Mouse (Mus musculus): ENCODE results near the gene Tsga10ip.
"Not testable (repeated sequence)": the region's sequence is repeated elsewhere in the genome, so short reads cannot be mapped to it uniquely, and the experiment has no call there.

The Tsga10ip gene

DNA sequence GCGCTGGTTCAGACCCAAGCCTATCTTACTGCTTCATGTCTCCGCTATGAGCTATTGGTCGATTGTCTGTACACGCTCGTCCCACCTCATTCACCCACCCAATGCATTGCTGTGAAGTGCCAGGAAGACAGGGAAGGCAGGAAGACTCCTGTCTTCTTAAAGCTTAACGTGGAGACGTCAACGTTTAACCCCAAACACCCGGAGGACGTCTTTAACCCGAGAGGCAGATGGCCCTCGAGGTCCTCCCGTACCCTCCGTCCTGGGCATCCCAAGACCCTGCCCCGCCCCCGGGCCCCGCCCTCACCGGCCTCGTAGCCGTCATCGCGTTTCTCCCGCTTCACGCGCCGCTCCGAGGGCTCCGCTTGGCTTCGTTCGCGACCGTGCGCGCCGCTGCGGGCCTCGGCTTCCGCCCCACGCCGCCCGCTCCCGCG, 14.3 kb downstream of the Tsga10ip start:
- DNase-seq: no peak

DNA sequence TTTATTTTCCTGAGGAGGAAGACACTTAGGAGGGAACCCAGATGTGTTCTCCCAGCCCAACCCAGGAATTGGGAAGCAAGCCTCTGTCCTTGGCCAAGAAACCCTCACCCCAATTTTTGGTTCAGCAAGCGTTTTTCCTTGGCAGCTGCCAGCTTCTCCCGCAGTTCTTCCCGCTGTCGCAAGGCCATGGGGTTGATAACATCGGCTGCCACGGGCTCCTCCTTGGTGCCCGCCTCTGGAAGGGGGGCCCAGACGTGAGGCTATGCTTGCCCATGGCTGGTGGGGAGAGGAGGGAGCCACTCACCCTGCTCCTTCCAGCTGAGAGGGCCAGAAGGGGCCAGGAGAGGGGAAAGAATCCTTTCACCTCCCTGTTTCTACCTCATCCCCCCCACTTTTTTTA, 17.6 kb downstream of the Tsga10ip start:
- no peak for DNase-seq

DNA sequence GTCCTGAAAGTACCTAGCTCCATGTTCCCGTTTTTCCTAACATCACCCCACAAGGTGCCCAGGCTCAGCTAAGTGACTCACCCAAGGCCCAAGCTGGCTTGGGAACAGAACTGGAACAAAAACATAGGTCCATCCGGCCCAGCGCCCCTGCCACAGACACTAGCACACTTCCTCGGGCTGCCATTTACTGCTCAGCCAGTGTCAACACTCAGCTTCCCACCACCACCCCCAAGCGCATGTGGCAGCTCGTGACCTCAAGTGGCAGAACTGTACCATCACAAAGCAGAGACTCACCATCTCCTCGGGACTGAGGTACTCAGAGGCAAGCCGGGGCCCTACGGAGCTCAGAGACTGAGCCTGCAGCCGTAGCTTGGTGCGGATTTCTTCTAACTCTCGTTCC, 19.0 kb downstream of the Tsga10ip start:
- DNase-seq: no peak

DNA sequence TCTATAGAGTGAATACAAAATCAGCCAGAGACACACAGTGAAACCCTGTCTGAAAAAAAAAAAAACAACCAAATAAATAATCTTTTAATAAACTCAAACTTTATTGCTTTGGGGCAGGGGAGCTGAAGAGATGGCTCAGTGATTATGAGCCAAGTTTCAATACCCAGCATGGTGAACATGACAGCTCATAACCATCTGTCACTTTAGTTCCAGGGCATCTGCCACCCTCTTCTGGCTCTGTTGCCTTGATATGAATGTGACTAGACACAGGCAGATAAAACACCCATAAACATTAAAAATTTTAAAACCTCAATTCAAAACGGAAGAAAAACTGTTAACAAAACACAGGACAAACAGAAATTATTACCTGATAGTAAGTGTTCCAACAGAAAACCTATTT, 24.9 kb downstream of the Tsga10ip start:
- DNase-seq: no peak

- DNase-seq: no peak
These were observed 27.6 kb downstream of the Tsga10ip start for GRCm38 (mm10) chr19:5374748-5375147.

GRCm38 (mm10) chr19:5374177-5374576, 28.1 kb downstream of the Tsga10ip start:
- DNase-seq: no peak

DNA sequence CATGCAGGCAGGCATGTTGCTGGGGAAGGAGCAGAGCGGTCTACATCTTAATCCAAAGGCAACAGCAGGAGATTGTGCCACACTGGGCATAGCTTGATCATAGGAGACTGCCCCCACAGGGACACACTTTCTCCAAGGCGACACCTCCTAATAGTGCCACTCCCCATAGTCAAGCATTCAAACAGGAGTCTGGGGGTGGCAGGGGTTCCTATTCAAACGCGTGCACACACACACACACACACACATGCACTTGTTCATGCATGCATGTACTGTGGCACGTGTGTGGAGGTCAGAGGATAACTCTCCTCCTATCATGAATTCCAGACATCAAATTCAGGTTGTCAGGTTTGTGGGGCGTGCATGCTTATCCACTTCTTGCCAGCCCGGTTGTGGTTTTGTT, 29.6 kb downstream of the Tsga10ip start:
- DNase-seq: no peak

GRCm38 (mm10) chr19:5370932-5371331, 31.4 kb downstream of the Tsga10ip start:
- DNase-seq: no peak

- no peak for DNase-seq
These were observed 34.9 kb downstream of the Tsga10ip start for GRCm38 (mm10) chr19:5367455-5367854.

- no peak for DNase-seq
These were observed 35.3 kb downstream of the Tsga10ip start, which contains the start of gene Banf1 for GRCm38 (mm10) chr19:5367053-5367359. Banf1 (minus strand) TSS chr19:5367168.

DNA sequence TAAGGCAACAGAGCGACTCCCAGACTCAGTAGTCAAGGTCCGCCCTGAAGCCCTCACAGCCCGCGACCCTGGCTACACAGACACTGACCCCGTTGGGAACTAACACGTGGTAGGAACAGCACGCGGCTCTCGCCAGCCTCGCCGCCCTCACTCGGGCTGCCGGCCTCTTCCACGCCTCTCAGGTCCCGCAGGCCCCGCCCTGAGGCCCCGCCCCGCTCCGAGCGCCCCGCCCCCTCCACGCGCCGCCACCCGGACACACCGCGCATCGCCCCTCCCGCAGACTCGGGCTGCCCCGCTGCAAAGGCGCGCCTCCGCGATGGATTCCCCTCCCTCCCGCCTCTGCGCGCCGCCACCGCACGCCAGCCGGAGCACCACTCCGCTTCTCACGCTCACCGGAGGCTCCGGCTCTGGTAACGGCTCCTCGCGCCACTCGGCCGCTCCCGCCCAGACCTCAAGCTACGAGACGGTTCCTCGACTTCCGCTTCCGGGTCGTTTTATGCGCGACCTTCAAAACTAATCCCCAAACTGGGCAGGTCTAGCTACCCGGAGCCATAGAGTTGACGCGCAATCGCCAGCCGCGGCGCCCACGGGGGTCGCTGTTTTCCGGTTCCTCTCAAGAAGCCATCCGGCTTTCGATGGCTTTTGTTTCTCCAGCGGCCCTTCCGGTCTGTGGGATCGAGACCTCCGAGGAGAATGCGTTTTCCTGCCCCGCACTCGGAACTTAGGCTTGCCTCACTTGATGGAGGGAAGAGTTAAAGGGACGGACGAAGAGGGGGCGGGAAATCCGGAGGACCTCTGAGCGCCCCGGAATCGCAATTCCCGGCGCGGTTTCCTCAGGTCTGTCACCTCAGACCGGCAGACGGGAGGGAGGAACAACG, 35.9 kb downstream of the Tsga10ip start, which contains the start of gene Eif1ad:
TSS of gene Eif1ad (plus strand) at position 567 of the 878 bp plus-strand sequence.
- DNase-seq: peak; percentile 97

GRCm38 (mm10) chr19:5365751-5366150, 36.6 kb downstream of the Tsga10ip start:
- peak; percentile 42 for DNase-seq

DNA sequence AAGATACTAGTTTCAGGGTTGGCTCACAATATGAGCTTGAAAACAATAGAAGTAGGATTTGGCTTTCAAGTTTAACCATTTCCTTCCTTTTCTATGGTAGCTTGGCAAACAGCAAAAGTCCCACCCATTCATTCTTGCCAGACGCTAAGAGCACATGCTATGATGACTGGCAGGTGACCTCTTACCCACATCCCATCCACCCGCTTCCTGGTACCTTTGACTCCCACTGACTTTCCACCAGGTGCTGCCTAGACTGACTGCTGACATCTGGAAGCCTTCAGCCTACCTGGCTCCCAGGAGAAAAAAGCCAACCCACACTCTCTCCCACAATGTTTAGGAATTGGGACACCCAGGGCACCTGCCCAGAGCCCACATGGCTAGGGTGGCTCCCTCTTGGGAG, 38.2 kb downstream of the Tsga10ip start:
- DNase-seq: no peak

DNA sequence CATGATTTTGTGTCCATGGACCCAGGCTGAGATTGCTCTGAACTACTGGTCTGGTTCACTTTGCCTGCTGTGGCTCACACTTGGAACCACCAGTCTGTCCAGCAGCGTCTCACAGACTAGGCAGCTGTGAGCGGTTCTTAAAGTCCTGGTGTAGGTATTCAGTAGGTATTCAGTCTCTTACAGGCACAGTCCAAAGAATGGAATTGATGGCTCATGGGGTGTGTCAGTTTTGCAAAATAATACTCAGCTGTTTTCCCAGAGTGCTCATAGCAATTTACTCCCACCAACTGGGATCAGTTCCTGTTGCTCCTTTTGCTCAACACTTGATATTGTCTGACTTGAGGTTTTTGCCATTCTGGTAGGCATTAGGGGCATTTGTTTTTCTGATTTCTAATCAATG, 40.1 kb downstream of the Tsga10ip start:
- no peak for DNase-seq

DNA sequence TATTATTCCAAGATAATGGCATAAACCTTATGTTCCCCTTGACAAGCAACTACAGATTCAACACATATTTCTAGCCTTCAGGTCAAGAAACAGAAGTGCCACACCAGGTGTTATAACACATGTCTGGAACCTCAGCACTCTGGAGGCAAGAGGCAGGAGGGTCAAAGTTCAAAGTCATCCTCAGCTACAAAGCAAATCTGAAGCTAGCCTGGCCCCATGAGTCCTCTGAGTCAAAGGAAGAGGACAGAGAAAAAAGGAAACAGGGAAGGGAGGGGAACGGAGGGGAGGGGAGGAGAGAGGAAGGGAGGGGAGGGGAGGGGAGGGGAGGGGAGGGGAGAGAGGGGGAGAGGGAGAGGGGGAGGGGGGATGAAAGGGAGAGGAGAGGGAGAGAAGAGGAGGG, 46.2 kb downstream of the Tsga10ip start:
- DNase-seq: no peak

DNA sequence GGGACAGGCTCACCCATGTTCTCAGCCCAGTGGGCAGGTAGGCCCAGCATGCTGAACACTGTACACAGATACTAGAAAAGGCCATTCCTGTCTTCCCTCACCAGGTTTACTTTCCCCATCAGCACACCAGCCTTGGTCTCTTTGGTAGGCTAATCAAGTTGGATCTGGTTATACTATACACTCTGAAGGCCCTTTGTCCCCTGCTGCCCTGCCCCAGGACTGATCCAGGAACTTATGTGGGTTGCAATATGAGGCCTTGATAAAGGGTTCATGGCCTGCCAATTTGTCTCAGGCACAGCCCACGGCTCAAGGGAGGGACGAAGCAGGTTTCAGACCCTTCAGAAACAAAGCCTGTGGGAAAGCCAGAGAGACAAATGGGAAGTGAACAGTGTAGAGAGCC, 48.7 kb downstream of the Tsga10ip start:
- DNase-seq: no peak

DNA sequence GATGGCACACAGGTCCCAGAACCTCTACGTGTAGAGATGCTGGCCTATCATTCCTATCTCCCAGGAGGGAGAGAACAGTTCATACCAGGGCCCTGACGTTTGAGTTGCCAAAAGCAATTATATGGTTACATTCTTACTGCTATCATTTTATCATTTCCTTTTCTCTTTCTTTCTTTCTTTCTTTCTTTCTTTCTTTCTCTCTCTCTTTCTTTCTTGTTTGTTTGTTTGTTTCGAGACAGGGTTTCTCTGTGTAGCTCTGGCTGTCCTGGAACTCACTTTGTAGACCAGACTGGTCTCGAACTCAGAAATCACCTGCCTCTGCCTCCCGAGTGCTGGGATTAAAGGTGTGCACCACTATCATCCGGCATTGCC, 52.8 kb downstream of the Tsga10ip start, which contains the start of gene Cst6:
TSS of gene Cst6 (minus strand) at position 73 of the 372 bp plus-strand sequence.
- not testable (repeated sequence) for DNase-seq

DNA sequence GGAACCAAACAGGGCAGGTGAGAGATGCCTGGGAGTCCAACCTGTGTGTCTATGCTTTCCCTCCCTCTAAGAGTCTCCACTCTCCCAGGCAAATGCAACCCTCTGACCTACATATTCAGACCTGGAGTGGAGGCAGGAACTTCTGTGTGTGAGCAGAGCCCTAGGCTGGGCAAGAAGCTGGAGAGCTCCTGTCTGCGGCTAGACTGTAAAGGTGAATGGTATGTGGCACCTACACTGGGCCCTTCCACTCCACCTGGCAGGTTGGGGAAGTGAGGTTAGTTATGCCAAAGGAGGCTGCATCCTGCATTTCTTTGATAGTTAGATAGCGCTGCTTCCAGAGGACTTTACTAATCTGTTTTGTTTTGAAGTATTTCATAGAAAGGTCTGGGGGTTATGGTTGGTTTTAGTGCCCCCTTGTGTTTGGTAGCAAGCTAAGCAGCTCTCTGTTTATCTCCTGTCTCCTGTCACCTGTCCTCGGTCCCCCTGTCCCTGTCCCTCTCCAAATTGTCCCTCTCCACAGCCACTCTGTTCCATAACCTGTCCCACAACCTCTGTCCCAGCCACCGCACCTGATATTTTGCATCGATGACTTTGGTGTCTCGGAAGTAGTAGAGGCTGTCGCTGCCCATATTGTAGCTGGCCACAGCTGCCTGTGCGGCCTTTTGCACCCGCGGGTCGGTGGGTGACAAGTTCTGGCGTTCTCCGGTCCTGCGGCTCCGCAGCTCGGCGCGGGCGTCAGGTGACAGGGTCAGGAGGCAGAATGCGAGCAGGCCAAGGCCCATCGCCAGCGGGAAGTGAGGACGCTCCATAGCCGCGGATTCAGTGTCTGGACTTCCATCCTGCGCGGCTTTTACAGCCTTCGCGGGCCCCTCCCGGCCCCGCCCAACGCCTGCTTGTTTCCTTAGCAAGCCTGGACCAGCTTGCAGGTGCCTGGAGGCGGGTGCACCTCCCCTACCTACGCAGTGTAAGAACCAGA, 53.5 kb downstream of the Tsga10ip start:
- DNase-seq: peak; percentile 78

- DNase-seq: no peak
These were observed 54.3 kb downstream of the Tsga10ip start for GRCm38 (mm10) chr19:5348064-5348463.

DNA sequence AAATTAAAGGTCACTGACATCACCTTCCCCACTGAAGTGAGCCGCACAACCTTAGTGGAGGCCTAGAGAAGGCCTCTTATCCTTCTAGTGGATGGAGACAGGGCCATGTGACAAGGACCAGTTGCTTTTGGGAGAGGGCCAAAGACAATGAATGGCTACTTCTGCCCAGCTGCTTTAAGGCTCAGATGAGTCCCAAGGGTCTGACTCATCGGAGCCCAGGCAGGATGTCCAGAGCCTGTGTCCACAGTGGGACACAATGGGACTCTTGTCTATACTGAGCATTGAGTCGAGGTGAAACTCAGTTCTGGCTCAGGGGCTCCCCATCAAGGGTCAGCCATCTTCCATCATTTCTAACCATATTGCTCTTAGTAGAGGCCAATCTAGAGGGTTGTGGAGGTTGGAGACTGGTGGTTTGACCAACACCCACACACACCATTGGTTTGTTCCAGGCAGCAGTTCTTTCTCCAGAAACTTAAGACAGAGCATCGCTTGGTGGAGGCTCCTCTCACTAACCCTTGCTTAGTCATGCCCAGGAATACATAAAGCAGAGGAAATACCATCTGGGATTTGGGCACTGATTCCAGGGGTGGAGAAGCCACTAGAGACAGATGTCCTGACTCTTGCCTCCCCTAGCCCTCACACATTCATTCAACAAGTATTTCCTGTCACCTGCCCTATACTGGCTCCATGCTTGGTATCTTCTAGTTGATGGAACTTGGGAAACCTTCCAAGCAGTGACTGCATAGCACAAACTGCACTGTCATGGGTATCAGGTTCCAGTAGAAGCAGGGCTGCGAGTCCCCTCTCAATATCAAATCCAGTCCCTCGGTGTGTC, 56.8 kb downstream of the Tsga10ip start:
- no peak for DNase-seq

DNA sequence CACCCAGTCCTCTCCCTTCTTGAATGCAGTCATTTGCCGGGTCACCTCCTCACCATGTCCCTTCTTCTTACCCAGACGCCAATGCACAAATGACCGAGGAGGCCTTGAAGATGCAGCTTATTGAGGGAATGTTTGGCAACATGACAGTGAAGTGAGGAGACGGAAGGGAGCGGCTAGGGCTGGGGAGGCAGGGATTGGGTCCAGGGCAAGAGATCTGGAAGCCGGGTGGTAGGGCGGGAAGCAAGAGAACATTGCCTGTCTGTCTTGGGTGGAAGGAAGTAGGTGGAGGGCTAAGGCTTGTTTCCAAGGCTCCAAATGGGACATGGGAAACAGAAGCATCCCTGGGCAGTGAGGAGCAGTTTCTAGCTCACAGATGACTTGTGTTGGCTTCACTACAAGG, 61.0 kb downstream of the Tsga10ip start:
- DNase-seq: no peak

All from cerebellum, adult 9-10 months (tissue).